Mouse (Mus musculus): ENCODE measurements around the gene Psen2.

Psen2 gene

GRCm38 (mm10) chr1:180277563-180277962, 14.3 kb upstream of the Psen2 start:
- 78% methylated on average over 9 of the region's 9 CpGs for WGBS

- 70% methylated on average over 10 of the region's 10 CpGs for WGBS
Observed at GRCm38 (mm10) chr1:180274725-180275308, 11.6 kb upstream of the Psen2 start.

DNA sequence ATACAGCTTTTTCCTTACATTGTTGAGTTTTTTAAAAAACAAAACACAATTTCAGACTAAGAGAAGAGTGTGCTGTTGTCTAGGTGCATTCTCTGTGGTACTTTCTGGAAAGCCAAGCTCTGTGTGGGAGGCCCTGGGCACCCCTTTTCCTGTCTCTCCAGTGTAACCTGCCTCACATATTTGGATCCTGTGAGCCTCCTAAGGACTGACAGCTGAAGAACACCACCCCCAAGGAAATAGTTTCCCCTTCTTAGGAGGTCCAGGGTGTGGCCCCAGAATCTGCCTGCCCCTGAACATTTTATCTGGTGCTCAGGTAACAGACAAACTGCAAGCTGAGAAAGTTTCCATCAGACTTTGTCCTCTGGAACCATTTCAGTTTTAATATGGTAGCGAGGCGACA, 5.8 kb upstream of the Psen2 start:
- WGBS: 96% methylated on average over 2 of the region's 2 CpGs

- WGBS: 17% methylated on average over 12 of the region's 12 CpGs
Observed at GRCm38 (mm10) chr1:180268249-180269031, 5.2 kb upstream of the Psen2 start.

GRCm38 (mm10) chr1:180267151-180267550, 3.9 kb upstream of the Psen2 start:
- WGBS: 61% methylated on average over 10 of the region's 10 CpGs

DNA sequence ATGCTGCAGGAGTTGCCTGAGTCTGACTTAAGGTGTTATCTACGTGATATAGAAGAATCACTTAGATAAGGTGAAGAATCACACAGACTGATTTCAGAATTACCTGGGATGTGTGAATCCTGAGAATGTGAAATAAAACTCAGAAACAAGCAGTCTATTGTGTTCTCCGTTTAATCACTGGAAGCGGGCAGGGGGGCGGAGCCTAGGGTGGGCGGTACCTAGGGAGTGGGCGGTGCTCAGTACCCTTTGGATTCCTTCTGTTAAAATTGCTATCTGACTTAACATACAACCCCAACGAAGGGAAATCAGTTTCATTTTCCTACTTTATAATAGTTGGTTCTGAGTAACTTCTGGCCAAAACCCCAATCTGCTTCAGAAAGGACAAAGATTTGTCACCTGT, 2.2 kb upstream of the Psen2 start:
- WGBS: 27% methylated on average over 7 of the region's 7 CpGs

DNA sequence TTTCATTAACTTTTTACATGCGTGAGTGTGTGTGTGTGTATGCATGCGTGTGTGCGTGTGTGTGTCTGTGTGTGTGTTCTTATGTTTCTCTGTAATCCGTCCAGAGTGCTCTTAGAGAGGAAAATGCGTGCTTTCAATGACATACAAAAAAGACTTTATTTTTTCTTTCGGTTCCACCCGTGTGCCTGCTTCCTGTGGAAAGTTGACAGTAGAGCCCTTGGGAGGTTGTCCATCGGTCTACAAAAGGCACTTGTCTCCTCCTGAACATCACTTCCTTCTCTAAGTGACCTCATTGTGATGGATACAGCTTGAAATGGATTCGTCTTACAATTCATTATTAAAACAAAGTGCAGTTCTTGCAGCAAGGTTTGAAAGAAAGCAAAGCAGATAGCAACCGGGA, 1.6 kb upstream of the Psen2 start:
- WGBS: 61% methylated on average over 10 of the region's 10 CpGs

GRCm38 (mm10) chr1:180264389-180264788, 1.2 kb upstream of the Psen2 start:
- 91% methylated on average over 6 of the region's 6 CpGs for WGBS

GRCm38 (mm10) chr1:180261857-180262570, 1.2 kb downstream of the Psen2 start:
- 81% methylated on average over 8 of the region's 8 CpGs for WGBS

DNA sequence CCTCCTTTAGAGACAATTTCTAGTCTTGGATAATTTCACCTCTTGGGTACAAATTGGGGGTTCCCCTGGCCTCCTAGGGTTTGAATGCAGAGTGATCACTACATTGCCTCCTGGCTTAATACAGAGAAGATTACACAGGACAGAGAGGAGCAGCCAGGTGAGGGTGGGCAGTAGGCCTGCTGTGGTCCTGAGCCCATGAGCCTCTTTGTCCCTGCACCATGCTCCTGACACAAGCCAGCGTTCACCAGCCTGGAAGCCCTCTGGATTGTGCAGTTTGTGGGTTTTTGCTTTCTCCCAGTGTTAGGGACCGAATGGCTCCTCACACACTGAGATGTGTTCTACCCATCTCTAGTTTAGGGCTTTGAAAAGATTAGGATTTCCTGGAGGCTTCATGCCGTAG, 1.8 kb downstream of the Psen2 start:
- 98% methylated on average over 3 of the region's 3 CpGs for WGBS

- WGBS: 74% methylated on average over 2 of the region's 2 CpGs
Observed at GRCm38 (mm10) chr1:180260886-180261285, 2.4 kb downstream of the Psen2 start.

GRCm38 (mm10) chr1:180259753-180260152, 3.5 kb downstream of the Psen2 start:
- 93% methylated on average over 2 of the region's 2 CpGs for WGBS

GRCm38 (mm10) chr1:180257446-180257845, 5.8 kb downstream of the Psen2 start:
- WGBS: 92% methylated on average over 6 of the region's 6 CpGs

- WGBS: 64% methylated on average over 4 of the region's 4 CpGs
Observed at GRCm38 (mm10) chr1:180256866-180257265, 6.4 kb downstream of the Psen2 start.

GRCm38 (mm10) chr1:180256138-180256674, 7.0 kb downstream of the Psen2 start:
- under 1% methylated on average over 38 of the region's 39 CpGs for WGBS

GRCm38 (mm10) chr1:180255294-180256117, 7.7 kb downstream of the Psen2 start:
- WGBS: 3% methylated on average over 33 of the region's 33 CpGs

- WGBS: 94% methylated on average over 5 of the region's 5 CpGs
Observed at GRCm38 (mm10) chr1:180254316-180254715, 8.9 kb downstream of the Psen2 start.

DNA sequence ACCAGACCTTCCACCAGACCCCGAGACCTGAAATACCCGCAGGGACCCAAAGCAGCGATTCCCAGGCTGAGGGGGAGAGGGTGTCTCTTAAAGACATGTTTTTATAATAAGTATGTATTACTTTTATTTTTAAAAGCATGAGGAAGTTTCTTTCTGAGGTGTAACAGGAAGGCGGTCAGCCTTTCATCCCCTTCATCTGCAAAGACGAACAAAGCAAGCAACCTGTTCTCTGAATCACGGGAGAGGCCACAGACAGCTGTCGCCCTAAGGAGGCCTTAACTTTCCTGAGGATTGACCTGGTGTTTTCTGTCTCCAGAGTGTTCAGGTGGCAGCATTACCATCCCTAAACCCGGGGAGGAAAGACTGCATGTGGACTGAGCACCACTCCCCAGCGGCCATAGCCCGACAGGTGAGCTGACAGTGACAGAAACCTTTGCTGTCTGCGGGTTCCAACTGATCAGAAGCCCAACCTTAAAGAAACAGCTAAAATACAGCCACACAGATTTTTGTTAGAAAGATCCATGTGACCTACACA, 10.5 kb downstream of the Psen2 start:
- WGBS: 87% methylated on average over 11 of the region's 11 CpGs

DNA sequence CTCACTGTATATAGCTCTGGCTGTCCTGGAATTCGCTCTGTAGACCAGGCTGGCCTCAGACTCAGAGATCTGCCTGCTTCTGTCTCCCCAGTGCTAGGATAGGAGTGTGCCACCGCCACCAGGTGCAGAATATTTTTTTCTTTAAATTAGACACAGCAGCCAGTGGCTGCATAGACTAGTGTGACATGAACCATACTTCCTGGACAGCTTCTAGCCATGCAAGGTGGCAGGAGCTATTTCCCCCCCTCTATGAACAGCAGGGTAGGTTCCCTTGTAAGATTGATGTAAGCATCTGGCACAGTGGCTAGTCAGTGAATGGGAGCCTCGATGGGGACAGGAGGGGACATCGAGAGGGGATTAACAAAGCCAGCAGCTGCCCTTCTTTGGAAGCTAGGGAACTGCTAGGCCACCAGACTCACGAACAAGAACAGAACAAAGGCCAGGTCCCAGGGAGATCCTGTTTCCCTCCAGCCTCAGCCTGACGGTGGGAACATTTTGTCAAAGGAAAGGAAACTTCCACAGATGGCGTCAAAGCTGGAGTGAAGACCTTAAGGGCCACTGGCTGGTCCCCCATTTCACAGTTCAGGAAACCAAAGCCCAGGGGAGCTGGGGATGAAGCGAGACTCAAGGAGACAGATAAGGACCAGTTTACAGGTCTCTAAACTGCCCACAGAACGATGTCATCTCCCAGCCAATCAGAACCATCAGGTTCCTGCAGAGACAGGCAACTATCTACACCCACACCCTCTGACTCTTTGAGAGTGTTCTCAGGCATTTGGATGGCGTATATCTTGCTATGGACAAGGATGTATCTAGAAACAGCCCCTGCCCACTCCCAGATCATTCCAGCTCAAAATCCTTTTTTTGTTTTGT, 11.8 kb downstream of the Psen2 start:
- WGBS: 75% methylated on average over 10 of the region's 10 CpGs

DNA sequence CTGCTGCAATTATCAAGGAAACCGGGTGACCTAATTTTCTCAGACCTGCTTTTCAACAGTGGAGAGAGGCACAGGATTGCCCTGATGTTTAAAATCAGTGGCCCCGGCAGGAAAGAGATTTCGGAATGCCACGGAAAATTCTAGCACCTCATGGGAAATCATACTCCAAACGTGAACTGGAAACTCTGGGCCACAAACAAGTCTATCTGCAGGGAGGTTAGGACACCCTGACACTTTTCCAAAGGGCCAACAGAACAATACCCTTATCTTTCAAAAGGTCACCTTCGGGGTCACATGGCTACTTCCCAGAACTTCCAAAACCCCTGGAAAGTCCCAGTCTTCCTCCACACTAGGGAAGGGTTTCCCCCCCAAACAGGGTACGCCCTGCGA, 12.8 kb downstream of the Psen2 start:
- 72% methylated on average over 8 of the region's 8 CpGs for WGBS

Measured in cerebral cortex, adult 2 months (tissue).